Mouse (Mus musculus) retina, postnatal 7 days (tissue): ENCODE data around the gene Tspan4.
A peak's percentile ranks its signal among the peaks of the same experiment; 100 is the strongest.
"Not testable (repeated sequence)": the region's sequence is repeated elsewhere in the genome, so short reads cannot be mapped to it uniquely, and the experiment has no call there.

ENCODE experiments used
- DNase-seq: peaks from one replicate; pipeline ENCODE4 v3.0.0-alpha.2; 2012; ENCODE audit warnings: low read depth, low spot score

The Tspan4 gene

GRCm38 (mm10) chr7:141439140-141439679 lies 35.8 kb upstream of the Tspan4 start:
- DNase-seq: no peak

GRCm38 (mm10) chr7:141439811-141440210 lies 35.2 kb upstream of the Tspan4 start:
- no peak for DNase-seq

GRCm38 (mm10) chr7:141440613-141441012 lies 34.4 kb upstream of the Tspan4 start:
- peak; percentile 77 for DNase-seq

GRCm38 (mm10) chr7:141441460-141441859 lies 33.6 kb upstream of the Tspan4 start:
- DNase-seq: no peak

- DNase-seq: no peak
Observed at GRCm38 (mm10) chr7:141442199-141442598, 32.8 kb upstream of the Tspan4 start.

GRCm38 (mm10) chr7:141443081-141443821 lies 31.8 kb upstream of the Tspan4 start:
- DNase-seq: no peak

- DNase-seq: no peak
Observed at GRCm38 (mm10) chr7:141443828-141444237, 31.2 kb upstream of the Tspan4 start, which contains the start of gene Pidd1. Gene Pidd1, minus strand, starts transcription at chr7:141444025.

GRCm38 (mm10) chr7:141446374-141446773 lies 28.7 kb upstream of the Tspan4 start:
- not testable (repeated sequence) for DNase-seq

GRCm38 (mm10) chr7:141447110-141447991 lies 27.7 kb upstream of the Tspan4 start, which contains the start of gene Rplp2:
Gene Rplp2, plus strand, starts transcription at chr7:141447370.
- peak; percentile 86 for DNase-seq

- DNase-seq: no peak
Observed at GRCm38 (mm10) chr7:141451928-141452327, 23.1 kb upstream of the Tspan4 start.

- DNase-seq: no peak
Observed at GRCm38 (mm10) chr7:141453636-141454035, 21.4 kb upstream of the Tspan4 start.

GRCm38 (mm10) chr7:141454967-141455551 lies 20.0 kb upstream of the Tspan4 start, which contains the start of gene Pnpla2:
Gene Pnpla2, plus strand, starts transcription at chr7:141455198.
- DNase-seq: peak; percentile 85

- DNase-seq: no peak
Observed at GRCm38 (mm10) chr7:141455610-141456314, 19.3 kb upstream of the Tspan4 start.

GRCm38 (mm10) chr7:141456739-141457138 lies 18.3 kb upstream of the Tspan4 start:
- DNase-seq: no peak

- DNase-seq: no peak
Observed at GRCm38 (mm10) chr7:141457236-141457635, 17.8 kb upstream of the Tspan4 start.

GRCm38 (mm10) chr7:141457986-141458660 lies 16.9 kb upstream of the Tspan4 start:
- no peak for DNase-seq

GRCm38 (mm10) chr7:141458661-141459060 lies 16.4 kb upstream of the Tspan4 start:
- no peak for DNase-seq

- no peak for DNase-seq
Observed at GRCm38 (mm10) chr7:141459301-141459711, 15.7 kb upstream of the Tspan4 start.

- no peak for DNase-seq
Observed at GRCm38 (mm10) chr7:141460001-141460390, 15.0 kb upstream of the Tspan4 start.

- DNase-seq: no peak
Observed at GRCm38 (mm10) chr7:141460391-141461113, 14.5 kb upstream of the Tspan4 start, which contains the start of gene Cracr2b. Gene Cracr2b, plus strand, starts transcription at chr7:141461094.
